16 mouse cellular contexts compared by ENCODE assay signal in genomic region chr11:115227640-115228039, GRCm38 (mm10). TPM values are rescaled to one million over a fixed set of nuclear protein-coding genes. Genes with fewer than 3 reads are reported as not detected.
DNase-seq lines count a peak whose midpoint lies in the region; ATAC-seq and TF ChIP-seq lines count a peak whose summit lies in the region.
"Had no signal": no experiment of that assay in that cellular context is flagged by ENCODE, and none has a peak within 500 bp of the region (broad histone marks: within the 10 kb centered on the region; RNA-seq: fewer than 3 reads in every experiment).

No protein-coding gene starts in this region.

- WGBS in olfactory bulb, adult 2 months, result 64% methylated on average over 12 of the region's 12 CpGs
- 42% methylated on average over 12 of the region's 12 CpGs for WGBS in kidney, embryonic 15.5 days

- H3K4me3 ChIP-seq in layer of hippocampus, adult 2 months, result no peak overlapping the region
- no peak overlapping the region for H3K4me3 ChIP-seq in olfactory bulb, adult 2 months (ENCODE audit: insufficient read depth, low read depth, low read length)
- H3K4me3 ChIP-seq in kidney, embryonic 15.5 days (replicated peaks), result no peak overlapping the region
- H3K4me3 ChIP-seq: embryonic facial prominence, embryonic 13.5 days; liver, embryonic 13.5 days had no signal

- H3K4me2 ChIP-seq in kidney, embryonic 15.5 days, result no peak overlapping the region
- H3K4me2 ChIP-seq: embryonic facial prominence, embryonic 13.5 days; liver, embryonic 13.5 days had no signal

- H3K36me3 ChIP-seq in kidney, embryonic 15.5 days, result no peaks in the 10 kb centered on the region
- H3K36me3 ChIP-seq: embryonic facial prominence, embryonic 13.5 days; liver, embryonic 13.5 days had no signal

- DNase-seq in embryo, embryonic 10 days (ENCODE audit: low spot score), result peak; percentile 69
- no peak for DNase-seq in embryo, embryonic 10.5 days (ENCODE audit: low spot score)
- DNase-seq in layer of hippocampus, adult 2 months (ENCODE audit: low spot score in 2 of 2), result no peak
- no peak for DNase-seq in layer of hippocampus, postnatal 14 days (ENCODE audit: low spot score in 2 of 2)
- peak; percentile 32 for DNase-seq in thymus, postnatal 4 days
- DNase-seq in thymus, postnatal 14 days, result no peak
- DNase-seq: gastrocnemius, postnatal 14 days; kidney, postnatal 25 days; liver, embryonic 13.5 days; right cerebral cortex, postnatal 14 days had no signal

- peak overlapping the region; percentile 87 for H3K27ac ChIP-seq in layer of hippocampus, adult 2 months
- peak overlapping the region; percentile 35; the same call in 1 of the 2 replicates for H3K27ac ChIP-seq in olfactory bulb, adult 2 months (ENCODE audit: insufficient read depth, low read depth, low read length)
- no peak overlapping the region for H3K27ac ChIP-seq in kidney, embryonic 15.5 days
- H3K27ac ChIP-seq: embryonic facial prominence, embryonic 13.5 days; liver, embryonic 13.5 days had no signal

- TF ChIP-seq POLR2A in olfactory bulb, adult 2 months (IDR thresholded peaks at IDR 0.05; ENCODE audit: insufficient read depth, low read depth, low read length), result no peak

- no peaks in the 10 kb centered on the region for H3K9me3 ChIP-seq in kidney, embryonic 15.5 days (replicated peaks)
- H3K9me3 ChIP-seq: embryonic facial prominence, embryonic 13.5 days; liver, embryonic 13.5 days had no signal

- peaks cover 66% of the 10 kb centered on the region for H3K4me1 ChIP-seq in olfactory bulb, adult 2 months (ENCODE audit: control insufficient read depth, insufficient read depth, low read length)
- peaks cover 42% of the 10 kb centered on the region for H3K4me1 ChIP-seq in kidney, embryonic 15.5 days

- no peak for ATAC-seq in kidney, embryonic 15.5 days (replicated peaks; ENCODE audit: low FRiP score)
- ATAC-seq: intestine, postnatal 0 days had no signal

- no peak overlapping the region for H3K9ac ChIP-seq in kidney, embryonic 15.5 days
- H3K9ac ChIP-seq: embryonic facial prominence, embryonic 13.5 days; liver, embryonic 13.5 days had no signal

- peaks cover 82% of the 10 kb centered on the region for H3K27me3 ChIP-seq in kidney, embryonic 15.5 days
- H3K27me3 ChIP-seq: CH12.LX; liver, embryonic 13.5 days had no signal

- TF ChIP-seq CTCF in layer of hippocampus, adult 2 months (conservative IDR thresholded peaks at IDR 0.05), result no peak
- no peak for TF ChIP-seq CTCF in olfactory bulb, adult 2 months (IDR thresholded peaks at IDR 0.05; ENCODE audit: insufficient read depth, low read depth, low read length)

RNA-seq across cellular contexts. Expression of gene Grin2c, which starts 39.4 kb away (rescaled TPM):
- total RNA-seq in layer of hippocampus, adult 2 months (2021), result 10 to 100 TPM; 47.4 to 47.5 TPM
- total RNA-seq in layer of hippocampus, postnatal 14 days (2021), result 10 to 100 TPM; 41.7 to 47.0 TPM
- not detected in 2 replicates for polyA plus RNA-seq in olfactory bulb, adult 2 months (2012; ENCODE audit: insufficient read depth, insufficient read length, low replicate concordance, missing spikeins)
- not detected in 2 replicates for polyA plus RNA-seq in kidney, embryonic 15.5 days (2015; fragmentation: Nextera tagmentation; extraction: Ambion mirVana)
- total RNA-seq: gastrocnemius, postnatal 14 days; hematopoietic stem cell, adult 5-6 weeks had no signal
- polyA plus RNA-seq: embryonic facial prominence, embryonic 13.5 days; intestine, postnatal 0 days had no signal

RNA-seq across cellular contexts. Expression of gene Nat9, which starts 40.0 kb away (rescaled TPM):
- 10 to 100 TPM; 20.5 to 20.6 TPM for total RNA-seq in layer of hippocampus, adult 2 months (2021)
- 10 to 100 TPM; 19.3 to 19.9 TPM for total RNA-seq in layer of hippocampus, postnatal 14 days (2021)
- polyA plus RNA-seq in olfactory bulb, adult 2 months (2012; ENCODE audit: insufficient read depth, insufficient read length, low replicate concordance, missing spikeins), result not detected in 2 replicates
- 21.5 and 23.4 TPM in 2 replicates for polyA plus RNA-seq in kidney, embryonic 15.5 days (2015; fragmentation: Nextera tagmentation; extraction: Ambion mirVana)

RNA-seq across cellular contexts. Expression of gene Tmem104, which starts 40.4 kb away (rescaled TPM):
- 10 to 100 TPM; 18.1 to 20.1 TPM for total RNA-seq in layer of hippocampus, adult 2 months (2021)
- 10 to 100 TPM; 15.0 to 21.2 TPM for total RNA-seq in layer of hippocampus, postnatal 14 days (2021)
- not detected in 2 replicates for polyA plus RNA-seq in olfactory bulb, adult 2 months (2012; ENCODE audit: insufficient read depth, insufficient read length, low replicate concordance, missing spikeins)
- polyA plus RNA-seq in kidney, embryonic 15.5 days (2015; fragmentation: Nextera tagmentation; extraction: Ambion mirVana), result 10.6 and 11.0 TPM in 2 replicates

RNA-seq across cellular contexts. Expression of gene Fdxr, which starts 49.2 kb away (rescaled TPM):
- total RNA-seq in layer of hippocampus, adult 2 months (2021), result 10 to 100 TPM; 22.4 to 22.5 TPM
- 10 to 100 TPM; 19.4 to 21.3 TPM for total RNA-seq in layer of hippocampus, postnatal 14 days (2021)
- polyA plus RNA-seq in olfactory bulb, adult 2 months (2012; ENCODE audit: insufficient read depth, insufficient read length, low replicate concordance, missing spikeins), result not detected in 2 replicates
- 15.4 and 20.8 TPM in 2 replicates for polyA plus RNA-seq in kidney, embryonic 15.5 days (2015; fragmentation: Nextera tagmentation; extraction: Ambion mirVana)

Comparison
In these comparisons a context has a peak if more than half of its experiments do, and no peak if none do; other contexts are left out.
1. DNase-seq: peak in embryo, embryonic 10 days (single experiment) and thymus, postnatal 4 days (single experiment); none in embryo, embryonic 10.5 days (single experiment), layer of hippocampus, adult 2 months (0 of 2), layer of hippocampus, postnatal 14 days (0 of 2) and thymus, postnatal 14 days (single experiment).